Mouse (Mus musculus) liver, adult 2 months (tissue): ENCODE results near the gene Gm40460. TPM values are rescaled to one million over a fixed set of nuclear protein-coding genes. Genes with fewer than 3 reads are reported as not detected.
"Not testable (repeated sequence)": the region's sequence is repeated elsewhere in the genome, so short reads cannot be mapped to it uniquely, and the experiment has no call there.

ENCODE experiments used
- DNase-seq: peaks from one replicate; pipeline ENCODE4 v3.0.0-alpha.2; 2011; ENCODE audit warnings: low read depth, low spot score; ENCODE audit errors: extremely low read depth
- H3K27ac ChIP-seq: fragments of 200-500 bp; replicated peaks from 2 replicates; pipeline ENCODE4 v1.5.1; 2012; ENCODE audit warnings: low read depth, mild to moderate bottlenecking, control low read depth, inconsistent platforms, low read length; ENCODE audit not compliant: insufficient read depth
- H3K27me3 ChIP-seq: fragments of 200-500 bp; 2 replicates; pipeline ENCODE4 v1.6.1; 2012; ENCODE audit warnings: mild to moderate bottlenecking, moderate library complexity, low read length, inconsistent platforms; ENCODE audit not compliant: control insufficient read depth, insufficient read depth
- H3K36me3 ChIP-seq: fragments of 200-500 bp; 2 replicates; pipeline ENCODE4 v1.6.1; 2012; ENCODE audit warnings: low read length, inconsistent platforms; ENCODE audit not compliant: control insufficient read depth, insufficient read depth
- H3K4me1 ChIP-seq: fragments of 200-500 bp; 2 replicates; pipeline ENCODE4 v1.6.1; 2011; ENCODE audit warnings: low read length; ENCODE audit not compliant: control insufficient read depth, insufficient read depth
- H3K4me3 ChIP-seq: fragments of 200-500 bp; 2 replicates; pipeline ENCODE4 v1.5.1; 2011; ENCODE audit warnings: low read depth, mild to moderate bottlenecking, control low read depth, low read length, moderate library complexity; ENCODE audit not compliant: insufficient read depth
- H3K79me2 ChIP-seq: fragments of 200-500 bp; 2 replicates; pipeline ENCODE4 v1.6.1; 2012; ENCODE audit warnings: inconsistent platforms, mild to moderate bottlenecking, low read length, moderate library complexity; ENCODE audit not compliant: control insufficient read depth, insufficient read depth
- H3K9ac ChIP-seq: fragments of 200-500 bp; 2 replicates; pipeline ENCODE4 v1.6.1; 2012; ENCODE audit warnings: low read depth, mild to moderate bottlenecking, control low read depth, inconsistent platforms, low read length
- CTCF ChIP-seq: fragments of 200-500 bp; IDR thresholded peaks from 2 replicates; pipeline ENCODE4 v1.5.1; 2011; ENCODE audit warnings: low read depth, low read length, control low read depth
- POLR2A ChIP-seq: fragments of 200-500 bp; IDR thresholded peaks from 2 replicates; pipeline ENCODE4 v1.6.1; 2011; ENCODE audit warnings: low read length, control low read depth; ENCODE audit not compliant: insufficient read depth; ENCODE audit errors: extremely low read depth
- WGBS: fragments of 180-500 bp; shearing (Covaris S2); methylation state at CpG from one replicate; pipeline ENCODE4 v1.1.7; 2018; 5-methylcytosine and 5-hydroxymethylcytosine counted together
- polyA plus RNA-seq: library from polyadenylated mRNA; depleted of rRNA; stranded (reverse); fragments of >200 nt; gene quantifications from 2 replicates; pipeline ENCODE4 v1.2.3, GENCODE M21; 2012; rRNA removed
- total RNA-seq: library from RNA; depleted of rRNA; stranded (reverse); fragments of >200 nt; gene quantifications from 2 replicates; pipeline ENCODE4 v1.2.3, GENCODE M21; 2014; rRNA removed

The Gm40460 gene
- total RNA-seq (not detected in 2 replicates), polyA plus RNA-seq (not detected in 2 replicates)

GRCm38 (mm10) chr7:142240978-142241377 lies at the start of gene Gm40460:
Gm40460 (minus strand) TSS chr7:142241078.
- Histone ChIP-seq H3K27me3 (no peaks in the 10 kb centered on the region), H3K4me3 (no peak within 1 kb of the TSS), H3K9ac (no peak within 1 kb of the TSS), H3K4me1 (no peaks in the 10 kb centered on the region), H3K27ac (no peak within 1 kb of the TSS), H3K79me2 (no peaks in the 10 kb centered on the region), H3K36me3 (no peaks in the 10 kb centered on the region)
- no peak for TF ChIP-seq CTCF
- TF ChIP-seq POLR2A: no peak
- 53% methylated on average over 2 of the region's 2 CpGs for WGBS
- DNase-seq: no peak

GRCm38 (mm10) chr7:142285910-142286612 lies 45.2 kb upstream of the Gm40460 start:
- not testable (repeated sequence) for H3K4me3 ChIP-seq, H3K27me3 ChIP-seq, H3K36me3 ChIP-seq, H3K79me2 ChIP-seq, H3K27ac ChIP-seq, H3K9ac ChIP-seq, H3K4me1 ChIP-seq, DNase-seq
- WGBS: 83% methylated on average over 9 of the region's 9 CpGs

GRCm38 (mm10) chr7:142285130-142285835 lies 44.4 kb upstream of the Gm40460 start:
- H3K9ac ChIP-seq: no peak overlapping the region
- no peaks in the 10 kb centered on the region for H3K79me2 ChIP-seq
- H3K4me3 ChIP-seq: no peak overlapping the region
- peak; percentile 8 for DNase-seq
- no peaks in the 10 kb centered on the region for H3K36me3 ChIP-seq
- no peaks in the 10 kb centered on the region for H3K27me3 ChIP-seq
- no peaks in the 10 kb centered on the region for H3K4me1 ChIP-seq
- TF ChIP-seq CTCF (peak; percentile 44), POLR2A (no peak)
- no peak overlapping the region for H3K27ac ChIP-seq
- WGBS: 25% methylated on average over 23 of the region's 23 CpGs

GRCm38 (mm10) chr7:142284615-142285080 lies 43.8 kb upstream of the Gm40460 start:
- Histone ChIP-seq H3K4me1 (no peaks in the 10 kb centered on the region), H3K27ac (0 out of 2 replicates have a peak overlapping the region, but pooled peaks have one; percentile 20), H3K79me2 (no peaks in the 10 kb centered on the region), H3K27me3 (no peaks in the 10 kb centered on the region), H3K9ac (peak overlapping the region; percentile 52), H3K4me3 (peak overlapping the region; percentile 61), H3K36me3 (no peaks in the 10 kb centered on the region)
- under 1% methylated on average over 19 of the region's 19 CpGs for WGBS
- peak; percentile 83 for DNase-seq
- TF ChIP-seq CTCF: peak; percentile 59
- no peak for TF ChIP-seq POLR2A

- 0 out of 2 replicates have a peak overlapping the region, but pooled peaks have one; percentile 20 for H3K27ac ChIP-seq
- WGBS: under 1% methylated on average over 38 of the region's 38 CpGs
- DNase-seq: peak; percentile 35
- peak overlapping the region; percentile 52 for H3K9ac ChIP-seq
- peak; percentile 33; the same call in 1 of the 2 replicates for TF ChIP-seq CTCF
- TF ChIP-seq POLR2A: no peak
- no peaks in the 10 kb centered on the region for H3K36me3 ChIP-seq
- H3K27me3 ChIP-seq: no peaks in the 10 kb centered on the region
- H3K4me1 ChIP-seq: no peaks in the 10 kb centered on the region
- no peaks in the 10 kb centered on the region for H3K79me2 ChIP-seq
- H3K4me3 ChIP-seq: peak overlapping the region; percentile 61
These were observed 43.2 kb upstream of the Gm40460 start for GRCm38 (mm10) chr7:142284023-142284591.

GRCm38 (mm10) chr7:142282847-142283246 lies 42.0 kb upstream of the Gm40460 start:
- H3K27me3 ChIP-seq, H3K79me2 ChIP-seq, DNase-seq, H3K36me3 ChIP-seq, H3K9ac ChIP-seq, H3K27ac ChIP-seq, H3K4me3 ChIP-seq, H3K4me1 ChIP-seq: not testable (repeated sequence)
- WGBS: 87% methylated on average over 2 of the region's 2 CpGs

- WGBS: 95% methylated on average over 1 of the region's 1 CpGs
- DNase-seq: not testable (repeated sequence)
These were observed 38.4 kb upstream of the Gm40460 start for GRCm38 (mm10) chr7:142279291-142279690.

More at GRCm38 (mm10) chr7:142279291-142279690, 38.4 kb upstream of the Gm40460 start:
- not testable (repeated sequence) for H3K27me3 ChIP-seq, H3K4me1 ChIP-seq, H3K27ac ChIP-seq, H3K79me2 ChIP-seq, H3K9ac ChIP-seq, H3K36me3 ChIP-seq, H3K4me3 ChIP-seq
